Mouse (Mus musculus) midbrain, embryonic 10.5 days (tissue): ENCODE measurements around the gene Arntl. TPM values are rescaled to one million over a fixed set of nuclear protein-coding genes. Genes with fewer than 3 reads are reported as not detected.
A peak's percentile ranks its signal among the peaks of the same experiment; 100 is the strongest.
"Not testable (repeated sequence)": the region's sequence is repeated elsewhere in the genome, so short reads cannot be mapped to it uniquely, and the experiment has no call there.

ENCODE experiments used
- DNase-seq: peaks from one replicate; pipeline ENCODE4 v3.0.0-alpha.2; 2017; ENCODE audit warnings: low spot score
- H3K27ac ChIP-seq: fragments of 300-500 bp; sonication (generic); replicated peaks from 2 replicates; pipeline ENCODE4 v1.5.1; 2016; ENCODE audit warnings: mild to moderate bottlenecking
- H3K27me3 ChIP-seq: fragments of 300-500 bp; sonication (generic); 2 replicates; pipeline ENCODE4 v1.6.1; 2016; ENCODE audit warnings: low read depth, mild to moderate bottlenecking; ENCODE audit not compliant: poor library complexity, severe bottlenecking
- H3K36me3 ChIP-seq: fragments of 300-500 bp; sonication (generic); 2 replicates; pipeline ENCODE4 v1.6.1; 2016; ENCODE audit warnings: mild to moderate bottlenecking, moderate library complexity
- H3K4me1 ChIP-seq: fragments of 300-500 bp; sonication (generic); 2 replicates; pipeline ENCODE4 v1.6.1; 2016
- H3K4me3 ChIP-seq: fragments of 300-500 bp; sonication (generic); 2 replicates; pipeline ENCODE4 v1.5.1; 2016; ENCODE audit warnings: mild to moderate bottlenecking, moderate library complexity
- H3K9me3 ChIP-seq: fragments of 300-500 bp; sonication (generic); replicated peaks from 2 replicates; pipeline ENCODE4 v1.6.1; 2016; ENCODE audit warnings: mild to moderate bottlenecking
- WGBS: fragments of 180-500 bp; shearing (Covaris S2); methylation state at CpG from one replicate; pipeline ENCODE4 v1.1.7; 2016; 5-methylcytosine and 5-hydroxymethylcytosine counted together
- polyA plus RNA-seq: library from polyadenylated mRNA; unstranded; fragments of >200 nt; fragmentation: Nextera tagmentation; extraction: Ambion mirVana; gene quantifications from 2 replicates; pipeline ENCODE4 v1.2.1, GENCODE M21; 2016

The Arntl gene
- polyA plus RNA-seq, 1 experiment from 2014 or later: 7.0 TPM

GRCm38 (mm10) chr7:113262510-113263467, 55.5 kb downstream of the Arntl start:
- H3K4me1 ChIP-seq: peaks cover 18% of the 10 kb centered on the region
- H3K27me3 ChIP-seq, H3K9me3 ChIP-seq, DNase-seq, H3K4me3 ChIP-seq, H3K27ac ChIP-seq, H3K36me3 ChIP-seq: not testable (repeated sequence)
- 49% methylated on average over 14 of the region's 14 CpGs for WGBS

- 82% methylated on average over 1 of the region's 1 CpGs for WGBS
- Histone ChIP-seq H3K4me3 (no peak overlapping the region), H3K9me3 (no peaks in the 10 kb centered on the region), H3K36me3 (no peaks in the 10 kb centered on the region), H3K27ac (no peak overlapping the region), H3K27me3 (0 out of 2 replicates have a peak, but pooled peaks cover 6% of the 10 kb centered on the region), H3K4me1 (peaks cover 18% of the 10 kb centered on the region)
- no peak for DNase-seq
These were observed 56.7 kb downstream of the Arntl start for GRCm38 (mm10) chr7:113263990-113264389.

- no peaks in the 10 kb centered on the region for H3K36me3 ChIP-seq
- H3K27ac ChIP-seq: no peak overlapping the region
- H3K9me3 ChIP-seq: no peaks in the 10 kb centered on the region
- H3K27me3 ChIP-seq: no peaks in the 10 kb centered on the region
- peaks cover 8% of the 10 kb centered on the region for H3K4me1 ChIP-seq
- H3K4me3 ChIP-seq: no peak overlapping the region
- peak; percentile 50 for DNase-seq
- 80% methylated on average over 9 of the region's 9 CpGs for WGBS
These were observed 61.0 kb downstream of the Arntl start for GRCm38 (mm10) chr7:113268287-113268686.

- Histone ChIP-seq H3K4me3 (no peak overlapping the region), H3K27me3 (no peaks in the 10 kb centered on the region), H3K36me3 (no peaks in the 10 kb centered on the region), H3K27ac (no peak overlapping the region), H3K4me1 (peaks cover 8% of the 10 kb centered on the region), H3K9me3 (no peaks in the 10 kb centered on the region)
- DNase-seq: no peak
These were observed 61.8 kb downstream of the Arntl start for GRCm38 (mm10) chr7:113269081-113269480.

DNA sequence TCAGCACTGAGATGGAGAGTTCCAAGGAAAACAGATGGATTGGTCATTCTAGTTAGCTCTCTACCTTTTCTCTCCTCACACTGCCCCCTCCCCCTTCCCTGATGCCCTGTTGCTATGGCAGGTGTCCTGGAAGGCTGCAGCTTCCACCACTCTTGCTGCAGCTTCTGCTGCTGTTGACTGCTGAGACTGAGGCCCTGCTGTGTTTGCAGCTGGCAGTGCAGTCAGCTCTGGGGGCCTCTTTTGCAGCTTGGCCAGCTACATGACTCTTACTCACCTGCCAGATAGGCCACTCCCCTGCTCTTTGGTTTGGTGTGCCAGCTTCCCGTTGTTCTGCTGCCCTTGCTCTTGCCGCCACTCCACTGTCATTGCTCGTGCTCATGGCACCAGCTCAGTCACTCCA, 62.7 kb downstream of the Arntl start:
- peaks cover 8% of the 10 kb centered on the region for H3K4me1 ChIP-seq
- no peaks in the 10 kb centered on the region for H3K9me3 ChIP-seq
- no peak overlapping the region for H3K4me3 ChIP-seq
- no peak overlapping the region for H3K27ac ChIP-seq
- WGBS: 64% methylated on average over 3 of the region's 3 CpGs
- H3K27me3 ChIP-seq: no peaks in the 10 kb centered on the region
- H3K36me3 ChIP-seq: no peaks in the 10 kb centered on the region
- DNase-seq: no peak

DNA sequence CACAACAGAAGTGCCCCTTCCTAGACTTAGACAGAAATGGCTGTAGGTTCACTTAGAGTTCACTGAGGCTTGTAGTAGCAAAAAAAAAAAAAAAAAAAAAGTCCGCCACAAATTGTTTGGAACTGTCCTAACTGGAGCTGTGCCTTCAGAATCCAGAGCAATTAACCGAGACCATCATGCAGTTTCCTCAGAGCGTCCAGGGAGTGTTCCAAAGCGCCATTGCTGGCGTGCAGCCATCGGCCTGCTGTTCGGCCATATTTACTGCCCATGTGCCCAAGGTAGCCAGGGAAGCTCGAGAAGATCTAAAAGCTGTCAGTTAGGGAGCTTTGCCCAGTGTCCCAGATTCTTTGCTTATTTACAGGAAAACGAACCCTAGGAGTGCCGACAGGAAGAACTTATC, 63.3 kb downstream of the Arntl start:
- no peaks in the 10 kb centered on the region for H3K9me3 ChIP-seq
- no peak overlapping the region for H3K4me3 ChIP-seq
- H3K36me3 ChIP-seq: no peaks in the 10 kb centered on the region
- WGBS: 85% methylated on average over 10 of the region's 10 CpGs
- no peak for DNase-seq
- H3K27me3 ChIP-seq: no peaks in the 10 kb centered on the region
- peaks cover 8% of the 10 kb centered on the region for H3K4me1 ChIP-seq
- H3K27ac ChIP-seq: no peak overlapping the region

GRCm38 (mm10) chr7:113270991-113271390, 63.7 kb downstream of the Arntl start:
- Histone ChIP-seq H3K36me3 (no peaks in the 10 kb centered on the region), H3K9me3 (no peaks in the 10 kb centered on the region), H3K4me1 (peaks cover 8% of the 10 kb centered on the region), H3K27me3 (no peaks in the 10 kb centered on the region), H3K4me3 (no peak overlapping the region), H3K27ac (no peak overlapping the region)
- no peak for DNase-seq
- WGBS: 78% methylated on average over 2 of the region's 2 CpGs

- H3K4me1 ChIP-seq: peaks cover 8% of the 10 kb centered on the region
- H3K27ac ChIP-seq: no peak overlapping the region
- no peak for DNase-seq
- no peak overlapping the region for H3K4me3 ChIP-seq
- 87% methylated on average over 5 of the region's 6 CpGs for WGBS
- no peaks in the 10 kb centered on the region for H3K36me3 ChIP-seq
- H3K27me3 ChIP-seq: no peaks in the 10 kb centered on the region
- no peaks in the 10 kb centered on the region for H3K9me3 ChIP-seq
These were observed 65.2 kb downstream of the Arntl start for GRCm38 (mm10) chr7:113272338-113272997.

- Histone ChIP-seq H3K36me3 (no peaks in the 10 kb centered on the region), H3K9me3 (no peaks in the 10 kb centered on the region), H3K27me3 (no peaks in the 10 kb centered on the region), H3K27ac (no peak overlapping the region), H3K4me1 (no peaks in the 10 kb centered on the region), H3K4me3 (no peak overlapping the region)
- 83% methylated on average over 2 of the region's 2 CpGs for WGBS
- no peak for DNase-seq
These were observed 70.0 kb downstream of the Arntl start for GRCm38 (mm10) chr7:113277245-113277644.

GRCm38 (mm10) chr7:113278493-113278892, 71.2 kb downstream of the Arntl start:
- Histone ChIP-seq H3K9me3 (no peaks in the 10 kb centered on the region), H3K27me3 (no peaks in the 10 kb centered on the region), H3K36me3 (no peaks in the 10 kb centered on the region), H3K4me3 (no peak overlapping the region), H3K4me1 (no peaks in the 10 kb centered on the region), H3K27ac (no peak overlapping the region)
- 90% methylated on average over 4 of the region's 4 CpGs for WGBS
- DNase-seq: no peak

DNA sequence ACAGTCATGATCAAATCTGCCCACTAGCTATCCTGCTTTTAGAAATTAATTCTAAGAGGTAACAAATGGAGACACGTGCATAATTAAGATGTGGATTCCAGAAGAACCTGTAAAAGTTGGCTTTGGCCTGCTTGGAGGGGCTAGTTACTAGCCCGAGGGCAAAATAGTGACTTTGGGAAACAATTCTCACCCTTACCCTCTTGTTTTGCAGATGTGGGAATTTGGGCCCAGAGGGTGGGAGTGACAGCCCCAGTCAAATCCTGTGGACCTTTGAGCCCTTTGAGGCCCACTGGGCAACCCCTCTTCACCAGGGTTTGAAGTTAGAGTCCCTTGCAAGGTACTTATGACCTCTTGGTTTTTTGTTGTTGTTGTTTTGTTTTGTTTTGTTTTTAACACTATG, 72.0 kb downstream of the Arntl start:
- 79% methylated on average over 2 of the region's 2 CpGs for WGBS
- Histone ChIP-seq H3K4me3 (no peak overlapping the region), H3K9me3 (no peaks in the 10 kb centered on the region), H3K27ac (no peak overlapping the region), H3K27me3 (no peaks in the 10 kb centered on the region), H3K36me3 (no peaks in the 10 kb centered on the region), H3K4me1 (no peaks in the 10 kb centered on the region)
- no peak for DNase-seq

GRCm38 (mm10) chr7:113285405-113285804, 78.1 kb downstream of the Arntl start:
- no peak for DNase-seq
- H3K9me3 ChIP-seq: no peaks in the 10 kb centered on the region

DNA sequence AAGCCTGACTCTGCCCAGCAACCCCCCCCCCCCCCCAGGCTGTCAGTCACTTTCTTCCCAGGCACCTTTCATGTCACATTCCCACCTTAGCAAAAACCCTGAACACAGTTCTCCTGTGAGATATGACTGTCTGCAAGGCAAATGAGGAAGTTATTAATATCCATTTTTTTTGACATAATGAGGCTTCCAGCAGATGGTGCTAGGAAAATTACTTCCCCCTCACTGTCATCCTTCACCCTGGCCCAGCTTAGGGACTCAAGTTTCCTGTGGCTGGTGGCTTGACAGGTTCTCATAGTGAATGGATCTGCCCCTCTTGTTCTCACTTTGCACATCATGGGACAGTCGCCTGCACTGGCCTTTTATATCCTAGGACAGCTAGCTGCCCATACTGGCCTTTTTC, 81.9 kb downstream of the Arntl start:
- Histone ChIP-seq H3K27me3 (no peaks in the 10 kb centered on the region), H3K4me3 (no peak overlapping the region), H3K4me1 (0 out of 2 replicates have a peak, but pooled peaks cover 3% of the 10 kb centered on the region), H3K27ac (no peak overlapping the region), H3K9me3 (no peaks in the 10 kb centered on the region), H3K36me3 (no peaks in the 10 kb centered on the region)
- DNase-seq: no peak
- 92% methylated on average over 1 of the region's 1 CpGs for WGBS

More at GRCm38 (mm10) chr7:113285405-113285804, 78.1 kb downstream of the Arntl start:
- Histone ChIP-seq H3K4me3 (no peak overlapping the region), H3K27me3 (no peaks in the 10 kb centered on the region), H3K4me1 (no peaks in the 10 kb centered on the region), H3K36me3 (no peaks in the 10 kb centered on the region), H3K27ac (no peak overlapping the region)
- WGBS: 89% methylated on average over 2 of the region's 2 CpGs
